In genomic region chr8:123806374-123806935, GRCm38 (mm10) we compare ENCODE assay signal across 8 mouse cellular contexts. TPM values are rescaled to one million over a fixed set of nuclear protein-coding genes. Genes with fewer than 3 reads are reported as not detected.
DNase-seq lines count a peak whose midpoint lies in the region; TF ChIP-seq lines count a peak whose summit lies in the region.

No protein-coding gene starts in this region.

- peaks cover 1% of the 10 kb centered on the region; the same call in 1 of the 2 replicates for H3K4me1 ChIP-seq in bone marrow, adult 2 months (ENCODE audit: control insufficient read depth, insufficient read depth, low read length)
- peaks cover 41% of the 10 kb centered on the region for H3K4me1 ChIP-seq in hindbrain, embryonic 10.5 days (replicated peaks)
- H3K4me1 ChIP-seq in midbrain, embryonic 10.5 days = peaks cover 40% of the 10 kb centered on the region

- peaks cover 19% of the 10 kb centered on the region for H3K36me3 ChIP-seq in hindbrain, embryonic 10.5 days
- H3K36me3 ChIP-seq in midbrain, embryonic 10.5 days = peaks cover 6% of the 10 kb centered on the region; the same call in 1 of the 2 replicates

- peak; percentile 19 for DNase-seq in kidney, adult 11 months
- DNase-seq in kidney, postnatal 25 days = no peak
- no peak for DNase-seq in hindbrain, embryonic 10.5 days (ENCODE audit: low spot score)
- DNase-seq in midbrain, embryonic 10.5 days (ENCODE audit: low spot score) = peak; percentile 28
- DNase-seq in left cerebral cortex, postnatal 36 days (ENCODE audit: low spot score in 2 of 2) = no peak
- DNase-seq in thymus, postnatal 25 days = no peak
- no peak for DNase-seq in Muller cell, postnatal 12 days (ENCODE audit: inconsistent ontology term)

- 8% methylated on average over 12 of the region's 12 CpGs for WGBS in bone marrow, adult 2 months
- under 1% methylated on average over 12 of the region's 12 CpGs for WGBS in hindbrain, embryonic 10.5 days
- under 1% methylated on average over 12 of the region's 12 CpGs for WGBS in midbrain, embryonic 10.5 days

- H3K9me3 ChIP-seq in hindbrain, embryonic 10.5 days = no peaks in the 10 kb centered on the region
- H3K9me3 ChIP-seq in midbrain, embryonic 10.5 days (replicated peaks) = no peaks in the 10 kb centered on the region

- no peak overlapping the region for H3K27ac ChIP-seq in bone marrow, adult 2 months (ENCODE audit: control insufficient read depth, insufficient read depth, low read depth, low read length, poor library complexity)
- peak overlapping the region; percentile 95 for H3K27ac ChIP-seq in hindbrain, embryonic 10.5 days
- peak overlapping the region; percentile 93 for H3K27ac ChIP-seq in midbrain, embryonic 10.5 days (replicated peaks)

- intact Hi-C loops in left cerebral cortex, postnatal 36 days (cut with DNase I) = no loop called here

- TF ChIP-seq POLR2A in bone marrow, adult 2 months (IDR thresholded peaks at IDR 0.05; ENCODE audit: borderline replicate concordance, control insufficient read depth, low read depth, low read length) = no peak

- no peak for TF ChIP-seq CTCF in bone marrow, adult 2 months (IDR thresholded peaks at IDR 0.05; ENCODE audit: control insufficient read depth, insufficient read depth, low read length)

- H3K4me3 ChIP-seq in bone marrow, adult 2 months (replicated peaks; ENCODE audit: control insufficient read depth, low read depth, low read length) = peak overlapping the region; percentile 79
- H3K4me3 ChIP-seq in hindbrain, embryonic 10.5 days = peak overlapping the region; percentile 76
- peak overlapping the region; percentile 79 for H3K4me3 ChIP-seq in midbrain, embryonic 10.5 days

- no peaks in the 10 kb centered on the region for H3K27me3 ChIP-seq in hindbrain, embryonic 10.5 days (ENCODE audit: insufficient read depth, poor library complexity, severe bottlenecking)
- H3K27me3 ChIP-seq in midbrain, embryonic 10.5 days (ENCODE audit: low read depth, poor library complexity, severe bottlenecking) = no peaks in the 10 kb centered on the region

RNA-seq across cellular contexts. Expression of gene Rab4a, which starts 0.7 kb away (rescaled TPM):
- 3.5 and 9.1 TPM in 2 replicates for polyA plus RNA-seq in bone marrow, adult 2 months (2011; ENCODE audit: insufficient read depth, insufficient read length, low replicate concordance, missing spikeins)
- polyA plus RNA-seq in hindbrain, embryonic 10.5 days (2016; fragmentation: Nextera tagmentation; extraction: Ambion mirVana) = 66.4 and 76.6 TPM in 2 replicates
- 67.6 and 71.0 TPM in 2 replicates for polyA plus RNA-seq in midbrain, embryonic 10.5 days (2016; fragmentation: Nextera tagmentation; extraction: Ambion mirVana)
- 10 to 100 TPM; 41.0 to 45.8 TPM for total RNA-seq in left cerebral cortex, postnatal 36 days (2021)

RNA-seq across cellular contexts. Expression of gene Ccsap, which starts 53.6 kb away (rescaled TPM):
- 2.2 and 2.5 TPM in 2 replicates for polyA plus RNA-seq in bone marrow, adult 2 months (2011; ENCODE audit: insufficient read depth, insufficient read length, low replicate concordance, missing spikeins)
- 7.3 and 8.4 TPM in 2 replicates for polyA plus RNA-seq in hindbrain, embryonic 10.5 days (2016; fragmentation: Nextera tagmentation; extraction: Ambion mirVana)
- polyA plus RNA-seq in midbrain, embryonic 10.5 days (2016; fragmentation: Nextera tagmentation; extraction: Ambion mirVana) = 7.8 and 8.6 TPM in 2 replicates
- 10 to 100 TPM; 70.7 to 82.7 TPM for total RNA-seq in left cerebral cortex, postnatal 36 days (2021)

Comparison
In these comparisons a context has a peak if more than half of its experiments do, and no peak if none do; other contexts are left out.
1. DNase-seq: peak in kidney, adult 11 months (single experiment) and midbrain, embryonic 10.5 days (single experiment); none in kidney, postnatal 25 days (0 of 2), hindbrain, embryonic 10.5 days (single experiment), left cerebral cortex, postnatal 36 days (0 of 2), thymus, postnatal 25 days (single experiment) and Muller cell, postnatal 12 days (single experiment).
2. Peak in every context shown above with its lines, with median percentiles within 50 percentile points of each other: H3K4me3 ChIP-seq.